Mouse (Mus musculus) stomach, embryonic 16.5 days (tissue): ENCODE measurements around the gene Tmem169. TPM values are rescaled to one million over a fixed set of nuclear protein-coding genes. Genes with fewer than 3 reads are reported as not detected.
A peak's percentile ranks its signal among the peaks of the same experiment; 100 is the strongest.

Source experiments
- ATAC-seq: fragments of 200-750 bp; cut with Nextera tagmentation; 2 replicates; pipeline ENCODE4 v1.8.0; 2017; ENCODE audit warnings: moderate number of reproducible peaks, moderate TSS enrichment; ENCODE audit not compliant: insufficient read depth, low FRiP score
- H3K27ac ChIP-seq: fragments of 300-500 bp; sonication (generic); 2 replicates; pipeline ENCODE4 v1.5.1; 2014; ENCODE audit warnings: low read length
- H3K27me3 ChIP-seq: fragments of 300-500 bp; sonication (generic); 2 replicates; pipeline ENCODE4 v1.6.1; 2014; ENCODE audit warnings: low read length, control low read depth, mixed read lengths; ENCODE audit not compliant: control insufficient read depth, insufficient read depth
- H3K36me3 ChIP-seq: fragments of 300-500 bp; sonication (generic); 2 replicates; pipeline ENCODE4 v1.6.1; 2014; ENCODE audit warnings: low read length; ENCODE audit not compliant: control insufficient read depth, insufficient read depth
- H3K4me1 ChIP-seq: fragments of 300-500 bp; sonication (generic); 2 replicates; pipeline ENCODE4 v1.6.1; 2014; ENCODE audit warnings: low read length, control low read depth, mixed read lengths; ENCODE audit not compliant: control insufficient read depth, insufficient read depth
- H3K4me2 ChIP-seq: fragments of 300-500 bp; sonication (generic); 2 replicates; pipeline ENCODE4 v1.6.1; 2014; ENCODE audit warnings: low read depth, low read length, mixed read lengths
- H3K4me3 ChIP-seq: fragments of 300-500 bp; sonication (generic); replicated peaks from 2 replicates; pipeline ENCODE4 v1.5.1; 2014; ENCODE audit warnings: mild to moderate bottlenecking, low read length
- H3K9ac ChIP-seq: fragments of 300-500 bp; sonication (generic); 2 replicates; pipeline ENCODE4 v1.6.1; 2014; ENCODE audit warnings: low read length
- H3K9me3 ChIP-seq: fragments of 300-500 bp; sonication (generic); replicated peaks from 2 replicates; pipeline ENCODE4 v1.6.1; 2016; ENCODE audit warnings: low read length, control low read depth; ENCODE audit not compliant: control insufficient read depth
- WGBS: fragments of 180-500 bp; shearing (Covaris S2); extraction: QIAGEN DNeasy Blood & Tissue Kit; methylation state at CpG from one replicate; pipeline ENCODE4 v1.1.7; 2014; 5-methylcytosine and 5-hydroxymethylcytosine counted together
- polyA plus RNA-seq: library from polyadenylated mRNA; unstranded; fragments of >200 nt; fragmentation: Nextera tagmentation; extraction: Ambion mirVana; gene quantifications from 2 replicates; pipeline ENCODE4 v1.2.1, GENCODE M21; 2015

Gene Tmem169
- polyA plus RNA-seq, 1 experiment from 2014 or later: 2.6 TPM

GRCm38 (mm10) chr1:72293869-72294663, 9.9 kb downstream of the Tmem169 start:
- Histone ChIP-seq H3K4me1 (no peaks in the 10 kb centered on the region), H3K4me3 (no peak overlapping the region), H3K36me3 (no peaks in the 10 kb centered on the region), H3K27ac (no peak overlapping the region), H3K4me2 (no peak overlapping the region), H3K27me3 (no peaks in the 10 kb centered on the region), H3K9ac (no peak overlapping the region), H3K9me3 (no peaks in the 10 kb centered on the region)
- WGBS: 54% methylated on average over 4 of the region's 4 CpGs
- no peak for ATAC-seq

- Histone ChIP-seq H3K4me1 (no peaks in the 10 kb centered on the region), H3K9me3 (no peaks in the 10 kb centered on the region), H3K9ac (no peak overlapping the region), H3K36me3 (no peaks in the 10 kb centered on the region), H3K27me3 (no peaks in the 10 kb centered on the region), H3K4me3 (no peak overlapping the region), H3K4me2 (no peak overlapping the region), H3K27ac (no peak overlapping the region)
- 77% methylated on average over 8 of the region's 8 CpGs for WGBS
- no peak for ATAC-seq
Observed at GRCm38 (mm10) chr1:72295746-72296145, 11.6 kb downstream of the Tmem169 start.

GRCm38 (mm10) chr1:72301845-72302244, 17.7 kb downstream of the Tmem169 start:
- Histone ChIP-seq H3K27me3 (no peaks in the 10 kb centered on the region), H3K4me2 (no peak overlapping the region), H3K36me3 (no peaks in the 10 kb centered on the region), H3K27ac (no peak overlapping the region), H3K4me3 (no peak overlapping the region), H3K4me1 (no peaks in the 10 kb centered on the region), H3K9ac (no peak overlapping the region), H3K9me3 (no peaks in the 10 kb centered on the region)
- no peak for ATAC-seq
- 91% methylated on average over 1 of the region's 1 CpGs for WGBS

- no peaks in the 10 kb centered on the region for H3K9me3 ChIP-seq
- no peak overlapping the region for H3K4me3 ChIP-seq
- H3K27ac ChIP-seq: no peak overlapping the region
- H3K27me3 ChIP-seq: no peaks in the 10 kb centered on the region
- no peak for ATAC-seq
- no peak overlapping the region for H3K9ac ChIP-seq
- no peaks in the 10 kb centered on the region for H3K4me1 ChIP-seq
- H3K4me2 ChIP-seq: peak overlapping the region; percentile 61; the same call in 1 of the 2 replicates
- H3K36me3 ChIP-seq: no peaks in the 10 kb centered on the region
- 59% methylated on average over 3 of the region's 3 CpGs for WGBS
Observed at GRCm38 (mm10) chr1:72306241-72306640, 22.1 kb downstream of the Tmem169 start.

GRCm38 (mm10) chr1:72306679-72307181, 22.6 kb downstream of the Tmem169 start:
- no peaks in the 10 kb centered on the region for H3K4me1 ChIP-seq

GRCm38 (mm10) chr1:72307317-72307798, 23.2 kb downstream of the Tmem169 start, which contains the start of gene Xrcc5:
TSS of gene Xrcc5 (plus strand) at chr1:72307421.
- under 1% methylated on average over 21 of the region's 21 CpGs for WGBS

More at GRCm38 (mm10) chr1:72306679-72307181, 22.6 kb downstream of the Tmem169 start:
- peak overlapping the region; percentile 61 for H3K4me2 ChIP-seq
- ATAC-seq: peak; percentile 80
- peak overlapping the region; percentile 83 for H3K9ac ChIP-seq
- peak overlapping the region; percentile 75 for H3K27ac ChIP-seq
- H3K27me3 ChIP-seq: no peaks in the 10 kb centered on the region
- no peaks in the 10 kb centered on the region for H3K9me3 ChIP-seq
- H3K36me3 ChIP-seq: no peaks in the 10 kb centered on the region
- WGBS: 2% methylated on average over 11 of the region's 11 CpGs
- peak overlapping the region; percentile 75 for H3K4me3 ChIP-seq

GRCm38 (mm10) chr1:72308919-72309318, 24.8 kb downstream of the Tmem169 start:
- Histone ChIP-seq H3K36me3 (no peaks in the 10 kb centered on the region), H3K27me3 (no peaks in the 10 kb centered on the region), H3K4me3 (no peak overlapping the region), H3K4me2 (no peak overlapping the region), H3K27ac (no peak overlapping the region), H3K9me3 (no peaks in the 10 kb centered on the region), H3K9ac (no peak overlapping the region), H3K4me1 (no peaks in the 10 kb centered on the region)
- no peak for ATAC-seq
- WGBS: 66% methylated on average over 4 of the region's 4 CpGs

More at GRCm38 (mm10) chr1:72307317-72307798, 23.2 kb downstream of the Tmem169 start, which contains the start of gene Xrcc5:
- H3K27ac ChIP-seq: peak within 1 kb of the TSS; percentile 75
- no peaks in the 10 kb centered on the region for H3K27me3 ChIP-seq
- H3K9me3 ChIP-seq: no peaks in the 10 kb centered on the region
- peak; percentile 99 for ATAC-seq
- no peaks in the 10 kb centered on the region for H3K36me3 ChIP-seq
- no peaks in the 10 kb centered on the region for H3K4me1 ChIP-seq
- peak within 1 kb of the TSS; percentile 61 for H3K4me2 ChIP-seq
- peak within 1 kb of the TSS; percentile 83 for H3K9ac ChIP-seq
- H3K4me3 ChIP-seq: peak within 1 kb of the TSS; percentile 75

GRCm38 (mm10) chr1:72309744-72310424, 25.7 kb downstream of the Tmem169 start:
- 66% methylated on average over 6 of the region's 6 CpGs for WGBS
- no peak overlapping the region for H3K9ac ChIP-seq
- no peaks in the 10 kb centered on the region for H3K36me3 ChIP-seq
- H3K4me2 ChIP-seq: no peak overlapping the region
- no peaks in the 10 kb centered on the region for H3K27me3 ChIP-seq
- no peak for ATAC-seq
- H3K4me1 ChIP-seq: no peaks in the 10 kb centered on the region
- H3K9me3 ChIP-seq: no peaks in the 10 kb centered on the region
- no peak overlapping the region for H3K27ac ChIP-seq
- H3K4me3 ChIP-seq: no peak overlapping the region
